Mouse (Mus musculus) thymus, adult 2 months (tissue): Measurements from ENCODE around the gene Grk5. TPM values are rescaled to one million over a fixed set of nuclear protein-coding genes. Genes with fewer than 3 reads are reported as not detected.

Experiments
- DNase-seq: peaks from one replicate; pipeline ENCODE4 v3.0.0; 2021
- H3K27ac ChIP-seq: fragments of 200-500 bp; 2 replicates; pipeline ENCODE4 v1.5.1; 2012; ENCODE audit warnings: low read length, control low read depth; ENCODE audit not compliant: control insufficient read depth, insufficient read depth
- H3K27me3 ChIP-seq: fragments of 200-500 bp; 2 replicates; pipeline ENCODE4 v1.6.1; 2012; ENCODE audit warnings: mild to moderate bottlenecking, low read length, moderate library complexity, mixed read lengths; ENCODE audit not compliant: control insufficient read depth, insufficient read depth
- H3K36me3 ChIP-seq: fragments of 200-500 bp; 2 replicates; pipeline ENCODE4 v1.6.1; 2012; ENCODE audit warnings: mild to moderate bottlenecking, low read length, moderate library complexity; ENCODE audit not compliant: control insufficient read depth, insufficient read depth
- H3K4me1 ChIP-seq: fragments of 200-500 bp; replicated peaks from 2 replicates; pipeline ENCODE4 v1.6.1; 2012; ENCODE audit warnings: low read length; ENCODE audit not compliant: control insufficient read depth, insufficient read depth
- H3K4me3 ChIP-seq: fragments of 200-500 bp; 2 replicates; pipeline ENCODE4 v1.5.1; 2012; ENCODE audit warnings: mild to moderate bottlenecking, low read length, control low read depth, moderate library complexity; ENCODE audit not compliant: control insufficient read depth, insufficient read depth
- CTCF ChIP-seq: fragments of 200-500 bp; IDR thresholded peaks from 2 replicates; pipeline ENCODE4 v1.5.1; 2012; ENCODE audit warnings: mild to moderate bottlenecking, control low read depth, low read length, moderate library complexity, borderline replicate concordance; ENCODE audit not compliant: control insufficient read depth, poor library complexity, insufficient read depth; ENCODE audit errors: extremely low read depth
- POLR2A ChIP-seq: fragments of 200-500 bp; IDR thresholded peaks from 2 replicates; pipeline ENCODE4 v1.6.1; 2012; ENCODE audit warnings: mild to moderate bottlenecking, low read length, control low read depth, moderate library complexity; ENCODE audit not compliant: control insufficient read depth, poor library complexity, insufficient read depth; ENCODE audit errors: extremely low read depth
- WGBS: fragments of 180-500 bp; shearing (Covaris S2); methylation state at CpG from one replicate; pipeline ENCODE4 v1.1.7; 2018; 5-methylcytosine and 5-hydroxymethylcytosine counted together
- polyA plus RNA-seq: library from polyadenylated mRNA; depleted of rRNA; stranded (reverse); fragments of >200 nt; gene quantifications from 2 replicates; pipeline ENCODE4 v1.2.3, GENCODE M21; 2012

The Grk5 gene
- polyA plus RNA-seq, 1 experiment: 2.0 TPM

GRCm38 (mm10) chr19:60989766-60990165 is 100.2 kb downstream of the Grk5 start:
- no peak for DNase-seq
- Histone ChIP-seq H3K27ac (no peak overlapping the region), H3K4me3 (no peak overlapping the region), H3K4me1 (no peaks in the 10 kb centered on the region), H3K36me3 (no peaks in the 10 kb centered on the region), H3K27me3 (no peaks in the 10 kb centered on the region)
- 94% methylated on average over 5 of the region's 5 CpGs for WGBS
- TF ChIP-seq POLR2A: no peak
- TF ChIP-seq CTCF: no peak

DNA sequence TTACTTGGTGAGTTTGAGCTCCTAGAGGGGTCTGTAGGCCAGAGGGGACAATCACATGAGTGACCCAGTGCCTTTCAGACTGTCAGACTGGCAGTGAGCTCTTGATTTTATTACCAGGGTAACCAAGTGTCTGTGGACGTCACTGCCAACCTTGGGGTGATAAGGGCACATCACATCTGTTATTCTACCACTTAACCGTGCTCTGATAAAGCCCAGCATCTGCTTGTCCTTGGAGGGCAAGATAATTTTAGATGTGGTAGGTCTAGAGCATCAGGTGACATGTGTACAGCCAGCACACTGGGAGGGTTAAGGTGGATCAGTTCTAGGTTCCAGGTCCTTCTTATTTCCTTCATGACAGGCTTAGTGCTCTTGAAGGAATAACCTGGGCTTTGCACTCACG is 104.7 kb downstream of the Grk5 start:
- Histone ChIP-seq H3K4me3 (no peak overlapping the region), H3K27me3 (no peaks in the 10 kb centered on the region), H3K36me3 (no peaks in the 10 kb centered on the region), H3K4me1 (no peaks in the 10 kb centered on the region), H3K27ac (no peak overlapping the region)
- TF ChIP-seq POLR2A (no peak), CTCF (no peak)
- no peak for DNase-seq
- WGBS: 93% methylated on average over 3 of the region's 3 CpGs

GRCm38 (mm10) chr19:60994845-60995244 is 105.3 kb downstream of the Grk5 start:
- H3K4me3 ChIP-seq: no peak overlapping the region
- H3K36me3 ChIP-seq: no peaks in the 10 kb centered on the region
- no peaks in the 10 kb centered on the region for H3K4me1 ChIP-seq
- 91% methylated on average over 2 of the region's 2 CpGs for WGBS
- no peak for DNase-seq
- no peaks in the 10 kb centered on the region for H3K27me3 ChIP-seq
- no peak for TF ChIP-seq CTCF
- no peak for TF ChIP-seq POLR2A
- no peak overlapping the region for H3K27ac ChIP-seq

GRCm38 (mm10) chr19:60997784-60998183 is 108.2 kb downstream of the Grk5 start:
- H3K4me3 ChIP-seq: no peak overlapping the region
- 97% methylated on average over 4 of the region's 4 CpGs for WGBS
- no peak for DNase-seq
- no peaks in the 10 kb centered on the region for H3K4me1 ChIP-seq
- H3K27ac ChIP-seq: no peak overlapping the region
- TF ChIP-seq POLR2A (no peak), CTCF (no peak)
- no peaks in the 10 kb centered on the region for H3K36me3 ChIP-seq
- no peaks in the 10 kb centered on the region for H3K27me3 ChIP-seq

- H3K36me3 ChIP-seq: no peaks in the 10 kb centered on the region
- H3K4me3 ChIP-seq: no peak overlapping the region
- H3K27me3 ChIP-seq: no peaks in the 10 kb centered on the region
- no peak for TF ChIP-seq POLR2A
- TF ChIP-seq CTCF: no peak
- 68% methylated on average over 2 of the region's 2 CpGs for WGBS
- H3K4me1 ChIP-seq: no peaks in the 10 kb centered on the region
- DNase-seq: no peak
- no peak overlapping the region for H3K27ac ChIP-seq
Observed at GRCm38 (mm10) chr19:60999652-61000051, 110.1 kb downstream of the Grk5 start.

GRCm38 (mm10) chr19:61000958-61001357 is 111.4 kb downstream of the Grk5 start:
- no peak for DNase-seq
- no peaks in the 10 kb centered on the region for H3K27me3 ChIP-seq
- no peak overlapping the region for H3K27ac ChIP-seq
- no peaks in the 10 kb centered on the region for H3K36me3 ChIP-seq
- 96% methylated on average over 2 of the region's 2 CpGs for WGBS
- no peaks in the 10 kb centered on the region for H3K4me1 ChIP-seq
- H3K4me3 ChIP-seq: no peak overlapping the region
- TF ChIP-seq POLR2A (no peak), CTCF (no peak)

GRCm38 (mm10) chr19:61009266-61009665 is 119.7 kb downstream of the Grk5 start:
- Histone ChIP-seq H3K27me3 (no peaks in the 10 kb centered on the region), H3K36me3 (no peaks in the 10 kb centered on the region), H3K4me1 (no peaks in the 10 kb centered on the region), H3K4me3 (no peak overlapping the region), H3K27ac (no peak overlapping the region)
- 93% methylated on average over 2 of the region's 2 CpGs for WGBS
- TF ChIP-seq CTCF: no peak
- TF ChIP-seq POLR2A: no peak
- DNase-seq: no peak
